Mouse (Mus musculus) layer of hippocampus, postnatal 14 days (tissue): ENCODE results near the gene Cbx8. TPM values are rescaled to one million over a fixed set of nuclear protein-coding genes. Genes with fewer than 3 reads are reported as not detected.
A peak's percentile ranks its signal among the peaks of the same experiment; 100 is the strongest.

Experiments
- DNase-seq, 2 experiments: peaks; one replicate each; pipeline ENCODE4 v3.0.0; 2021 to 2022; ENCODE audit warnings: low spot score in 2 of 2, mixed read lengths in 1 of 2
- total RNA-seq, 2 experiments: library from RNA; stranded (reverse); gene quantifications; 2 replicates each; pipeline ENCODE4 v1.2.3; 2021

The Cbx8 gene
- total RNA-seq, 2 experiments from 2014 or later = 15.0 to 15.2 TPM

GRCm38 (mm10) chr11:119051927-119052660, 11.3 kb upstream of the Cbx8 start:
- no peak for DNase-seq

GRCm38 (mm10) chr11:119051426-119051825, 10.7 kb upstream of the Cbx8 start:
- DNase-seq = no peak

GRCm38 (mm10) chr11:119050361-119050760, 9.6 kb upstream of the Cbx8 start:
- no peak for DNase-seq

- DNase-seq = no peak
Measured at GRCm38 (mm10) chr11:119048133-119048510, 7.4 kb upstream of the Cbx8 start.

GRCm38 (mm10) chr11:119047261-119048132, 6.7 kb upstream of the Cbx8 start:
- DNase-seq = no peak

GRCm38 (mm10) chr11:119046601-119047245, 6.0 kb upstream of the Cbx8 start:
- no peak for DNase-seq

GRCm38 (mm10) chr11:119044551-119045337, 4.0 kb upstream of the Cbx8 start:
- no peak for DNase-seq

- no peak for DNase-seq
Measured at GRCm38 (mm10) chr11:119043761-119044550, 3.2 kb upstream of the Cbx8 start.

- DNase-seq = no peak
Measured at GRCm38 (mm10) chr11:119043273-119043540, 2.4 kb upstream of the Cbx8 start.

GRCm38 (mm10) chr11:119042466-119043272, 1.9 kb upstream of the Cbx8 start:
- DNase-seq = no peak

GRCm38 (mm10) chr11:119041750-119042465, 1.1 kb upstream of the Cbx8 start:
- DNase-seq = no peak

- DNase-seq = peak in 1 of 2 experiments; percentile 76
Measured at GRCm38 (mm10) chr11:119041325-119041716, 552 bp upstream of the Cbx8 start.

- DNase-seq = no peak
Measured at GRCm38 (mm10) chr11:119039732-119040512, 847 bp downstream of the Cbx8 start.

- no peak for DNase-seq
Measured at GRCm38 (mm10) chr11:119038744-119039484, 1.9 kb downstream of the Cbx8 start.

GRCm38 (mm10) chr11:119037780-119038401, 2.9 kb downstream of the Cbx8 start:
- no peak for DNase-seq

GRCm38 (mm10) chr11:119036934-119037779, 3.6 kb downstream of the Cbx8 start:
- DNase-seq = no peak
